Mouse (Mus musculus) MEL (cell line): ENCODE results near the gene Acoxl. TPM values are rescaled to one million over a fixed set of nuclear protein-coding genes. Genes with fewer than 3 reads are reported as not detected.

Source experiments
- DNase-seq: peaks from one replicate; pipeline ENCODE4 v3.0.0; 2011; ENCODE audit warnings: low read depth, low spot score
- H3K27ac ChIP-seq: 2 replicates; pipeline ENCODE4 v1.5.1; 2012; ENCODE audit warnings: low read depth, mild to moderate bottlenecking, control low read depth, low read length, moderate library complexity; ENCODE audit not compliant: control insufficient read depth
- H3K27me3 ChIP-seq, 2 experiments: fragments of 150-350 bp in 1 of 2; sonication (generic) in 1 of 2; 2 replicates each; pipeline ENCODE4 v1.6.1; 2012; ENCODE audit warnings: low read length in 2 of 2, mild to moderate bottlenecking in 2 of 2, improper control_type of control experiment in 1 of 2, moderate library complexity in 1 of 2; ENCODE audit not compliant: insufficient read depth in 2 of 2, control insufficient read depth in 1 of 2
- H3K36me3 ChIP-seq, 2 experiments: 2 replicates each; pipeline ENCODE4 v1.6.1; 2012 to 2014; ENCODE audit warnings: low read length in 2 of 2, improper control_type of control experiment in 1 of 2, inconsistent platforms in 1 of 2, mild to moderate bottlenecking in 1 of 2; ENCODE audit not compliant: insufficient read depth in 2 of 2, control insufficient read depth in 1 of 2
- H3K4me1 ChIP-seq, 2 experiments: fragments of 150-350 bp in 1 of 2; sonication (generic) in 1 of 2; 2 replicates each; pipeline ENCODE4 v1.6.1; 2012; ENCODE audit warnings: low read length in 2 of 2, improper control_type of control experiment in 1 of 2, mild to moderate bottlenecking in 1 of 2; ENCODE audit not compliant: insufficient read depth in 2 of 2, control insufficient read depth in 1 of 2
- H3K4me3 ChIP-seq, 2 experiments: fragments of 150-350 bp in 1 of 2; sonication (generic) in 1 of 2; 2 replicates each; pipeline ENCODE4 v1.5.1; 2012; ENCODE audit warnings: low read depth in 2 of 2, low read length in 2 of 2, mild to moderate bottlenecking in 2 of 2, moderate library complexity in 2 of 2, control low read depth in 1 of 2, improper control_type of control experiment in 1 of 2; ENCODE audit not compliant: control insufficient read depth in 1 of 2, insufficient read depth in 1 of 2
- H3K79me2 ChIP-seq: 2 replicates; pipeline ENCODE4 v1.6.1; 2012; ENCODE audit warnings: mild to moderate bottlenecking, low read length, moderate library complexity; ENCODE audit not compliant: control insufficient read depth, poor library complexity, insufficient read depth
- H3K9ac ChIP-seq: 2 replicates; pipeline ENCODE4 v1.6.1; 2012; ENCODE audit warnings: low read depth, mild to moderate bottlenecking, control low read depth, low read length, moderate library complexity; ENCODE audit not compliant: control insufficient read depth, poor library complexity, severe bottlenecking
- H3K9me3 ChIP-seq: fragments of 150-350 bp; sonication (generic); replicated peaks from 2 replicates; pipeline ENCODE4 v1.6.1; 2012; ENCODE audit warnings: mild to moderate bottlenecking, low read length, improper control_type of control experiment, moderate library complexity; ENCODE audit not compliant: insufficient read depth
- BHLHE40 ChIP-seq: IDR thresholded peaks from 2 replicates; pipeline ENCODE4 v1.6.1; 2012; ENCODE audit warnings: low read depth, mild to moderate bottlenecking, inconsistent platforms, low read length, improper control_type of control experiment, borderline replicate concordance
- CHD1 ChIP-seq: IDR thresholded peaks from 2 replicates; pipeline ENCODE4 v1.6.1; 2012; ENCODE audit warnings: low read depth, mild to moderate bottlenecking, inconsistent platforms, low read length, improper control_type of control experiment
- ETS1 ChIP-seq: IDR thresholded peaks from 2 replicates; pipeline ENCODE4 v1.6.1; 2012; ENCODE audit warnings: low read depth, mild to moderate bottlenecking, inconsistent platforms, low read length, improper control_type of control experiment, moderate library complexity
- GABPA ChIP-seq: IDR thresholded peaks from 2 replicates; pipeline ENCODE4 v1.6.1; 2012; ENCODE audit warnings: low read depth, mild to moderate bottlenecking, inconsistent platforms, low read length, improper control_type of control experiment, moderate library complexity
- GATA1 ChIP-seq: IDR thresholded peaks from 2 replicates; pipeline ENCODE4 v1.6.1; 2011; ENCODE audit warnings: low read depth, low read length, improper control_type of control experiment
- HCFC1 ChIP-seq: IDR thresholded peaks from 2 replicates; pipeline ENCODE4 v1.6.1; 2012; ENCODE audit warnings: low read depth, mild to moderate bottlenecking, inconsistent platforms, low read length, improper control_type of control experiment, moderate library complexity
- KAT2A ChIP-seq: conservative IDR thresholded peaks from 2 replicates; pipeline ENCODE4 v1.6.1; 2012; ENCODE audit warnings: low read depth, low read length, improper control_type of control experiment, inconsistent platforms
- MAX ChIP-seq: IDR thresholded peaks from 2 replicates; pipeline ENCODE4 v1.6.1; 2011; ENCODE audit warnings: low read length, improper control_type of control experiment
- MAZ ChIP-seq: IDR thresholded peaks from 2 replicates; pipeline ENCODE4 v1.6.1; 2012; ENCODE audit warnings: low read depth, mild to moderate bottlenecking, inconsistent platforms, low read length, improper control_type of control experiment
- MXI1 ChIP-seq: IDR thresholded peaks from 2 replicates; pipeline ENCODE4 v1.6.1; 2011; ENCODE audit warnings: mild to moderate bottlenecking, low read depth, low read length, improper control_type of control experiment
- MYB ChIP-seq: IDR thresholded peaks from 2 replicates; pipeline ENCODE4 v1.6.1; 2011; ENCODE audit warnings: mild to moderate bottlenecking, low read depth, low read length, improper control_type of control experiment
- MYC ChIP-seq: IDR thresholded peaks from 2 replicates; pipeline ENCODE4 v1.6.1; 2011; ENCODE audit warnings: low read depth, mild to moderate bottlenecking, low read length, improper control_type of control experiment, moderate library complexity
- NELFE ChIP-seq: IDR thresholded peaks from 2 replicates; pipeline ENCODE4 v1.6.1; 2011; ENCODE audit warnings: low read depth, low read length, improper control_type of control experiment
- NRF1 ChIP-seq: IDR thresholded peaks from 2 replicates; pipeline ENCODE4 v1.6.1; 2014; ENCODE audit warnings: low read depth, mild to moderate bottlenecking, inconsistent platforms, low read length, improper control_type of control experiment, moderate library complexity; ENCODE audit not compliant: poor library complexity, insufficient read depth, severe bottlenecking
- POLR2AphosphoS2 ChIP-seq: IDR thresholded peaks from 2 replicates; pipeline ENCODE4 v1.6.1; 2011; ENCODE audit warnings: low read length, improper control_type of control experiment
- RCOR1 ChIP-seq: IDR thresholded peaks from 2 replicates; pipeline ENCODE4 v1.6.1; 2012; ENCODE audit warnings: low read depth, mild to moderate bottlenecking, inconsistent platforms, low read length, improper control_type of control experiment
- SMC3 ChIP-seq: IDR thresholded peaks from 2 replicates; pipeline ENCODE4 v1.6.1; 2011; ENCODE audit warnings: low read depth, low read length, improper control_type of control experiment
- TCF12 ChIP-seq: IDR thresholded peaks from 2 replicates; pipeline ENCODE4 v1.6.1; 2014; ENCODE audit warnings: low read depth, mild to moderate bottlenecking, inconsistent platforms, low read length, improper control_type of control experiment, moderate library complexity
- UBTF ChIP-seq: IDR thresholded peaks from 2 replicates; pipeline ENCODE4 v1.6.1; 2012; ENCODE audit warnings: low read depth, mild to moderate bottlenecking, inconsistent platforms, low read length, improper control_type of control experiment, moderate library complexity, borderline replicate concordance; ENCODE audit not compliant: insufficient read depth
- USF2 ChIP-seq, 2 experiments: IDR thresholded peaks; 2 replicates each; pipeline ENCODE4 v1.6.1; 2011 to 2012; ENCODE audit warnings: improper control_type of control experiment in 2 of 2, low read length in 2 of 2, borderline replicate concordance in 1 of 2, inconsistent platforms in 1 of 2, low read depth in 1 of 2, mild to moderate bottlenecking in 1 of 2; ENCODE audit not compliant: insufficient read depth in 1 of 2
- ZC3H11A ChIP-seq: IDR thresholded peaks from 2 replicates; pipeline ENCODE4 v1.6.1; 2012; ENCODE audit warnings: low read depth, mild to moderate bottlenecking, inconsistent platforms, low read length, improper control_type of control experiment
- ZMIZ1 ChIP-seq: IDR thresholded peaks from 2 replicates; pipeline ENCODE4 v1.6.1; 2012; ENCODE audit warnings: low read depth, mild to moderate bottlenecking, inconsistent platforms, low read length, improper control_type of control experiment, moderate library complexity
- ZNF384 ChIP-seq: IDR thresholded peaks from 2 replicates; pipeline ENCODE4 v1.6.1; 2012; ENCODE audit warnings: low read depth, mild to moderate bottlenecking, inconsistent platforms, low read length, improper control_type of control experiment
- polyA plus RNA-seq, 2 experiments: library from polyadenylated mRNA; stranded (reverse) in 1 of 2; unstranded in 1 of 2; fragments of >175 nt in 1 of 2; fragments of >200 nt in 1 of 2; gene quantifications; 2 replicates each; pipeline versions ENCODE4 v1.2.1 to v1.2.4; 2012; ENCODE audit warnings: low replicate concordance in 2 of 2, low read depth in 1 of 2; ENCODE audit not compliant: insufficient read length in 2 of 2, insufficient read depth in 1 of 2, missing spikeins in 1 of 2
- total RNA-seq: library from RNA; depleted of rRNA; stranded (reverse); fragments of 300-350 nt; gene quantifications from 2 replicates; pipeline ENCODE4 v1.2.3, GENCODE M21; 2012

The Acoxl gene
- total and polyA plus RNA-seq, 3 experiments = 0.31 to 0.39 TPM; not detected in 1

DNA sequence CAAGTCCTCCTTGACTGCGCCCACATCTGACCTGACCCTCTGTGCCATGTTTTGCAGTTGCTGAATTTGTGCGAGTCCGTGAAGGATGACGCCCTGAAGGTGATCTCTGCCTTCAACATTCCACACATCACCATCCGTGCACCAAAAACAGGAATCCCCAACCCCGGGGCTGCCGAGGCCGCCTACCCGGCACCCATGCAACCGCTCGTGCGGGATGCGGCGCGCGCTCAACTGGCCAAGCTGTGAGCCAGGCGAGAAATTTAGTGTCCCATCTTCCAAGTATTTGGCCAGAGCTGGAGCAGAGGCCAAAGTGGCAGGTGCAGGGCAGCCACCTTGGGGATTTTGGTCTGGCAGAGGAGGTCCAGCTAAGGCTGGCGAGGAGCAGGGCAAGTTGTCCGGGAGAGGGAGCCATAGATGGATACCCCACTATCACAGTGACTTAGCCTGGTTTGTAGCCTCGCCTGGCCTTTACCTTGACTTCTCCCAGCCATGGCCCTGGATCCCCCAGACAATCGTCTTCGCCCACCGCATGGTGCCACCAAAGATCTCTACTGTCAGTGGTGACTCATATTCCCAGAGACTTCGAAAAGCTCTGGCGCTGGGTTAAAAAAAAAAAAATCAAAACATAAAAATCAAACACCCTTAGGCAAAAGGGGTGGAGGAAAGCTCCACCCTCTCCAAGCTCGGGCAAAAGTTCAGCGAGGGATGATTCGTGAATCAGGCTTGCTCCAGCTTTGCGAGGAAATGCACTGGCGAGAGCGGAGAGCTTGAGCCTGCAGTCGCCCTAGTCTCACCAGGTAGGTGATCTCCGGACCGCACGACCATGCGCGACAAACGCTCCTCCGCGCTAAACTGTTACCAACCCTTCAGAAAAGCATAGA lies 284.5 kb downstream of the Acoxl start:
- DNase-seq = no peak
- no peak for TF ChIP-seq MAX
- no peak for TF ChIP-seq HCFC1
- TF ChIP-seq ETS1 = no peak
- TF ChIP-seq MYC = no peak
- no peak for TF ChIP-seq CHD1
- TF ChIP-seq USF2 (IDR thresholded peaks at IDR 0.05; ENCODE audit: borderline replicate concordance in 1 of 2, insufficient read depth in 1 of 2, low read depth in 1 of 2, low read length in 2 of 2) = no peak
- no peak for TF ChIP-seq KAT2A
- no peak for TF ChIP-seq GABPA
- no peak for TF ChIP-seq MYB
- no peak for TF ChIP-seq MXI1
- no peak for TF ChIP-seq ZC3H11A
- TF ChIP-seq MAZ = no peak
- TF ChIP-seq ZMIZ1 = no peak
- no peak for TF ChIP-seq UBTF
- TF ChIP-seq NRF1 = no peak
- no peak for TF ChIP-seq BHLHE40
- TF ChIP-seq RCOR1 = no peak
- no peaks in the 10 kb centered on the region; a peak in 1 of 4 replicates for H3K36me3 ChIP-seq
- no peaks in the 10 kb centered on the region for H3K9me3 ChIP-seq
- H3K4me3 ChIP-seq = no peak overlapping the region
- H3K9ac ChIP-seq = no peak overlapping the region
- no peak overlapping the region for H3K27ac ChIP-seq
- no peaks in the 10 kb centered on the region for H3K79me2 ChIP-seq
- H3K27me3 ChIP-seq = no peaks in the 10 kb centered on the region
- H3K4me1 ChIP-seq = peaks cover 0 to 5% of the 10 kb centered on the region in 2 experiments; a peak in 1 of 4 replicates

DNA sequence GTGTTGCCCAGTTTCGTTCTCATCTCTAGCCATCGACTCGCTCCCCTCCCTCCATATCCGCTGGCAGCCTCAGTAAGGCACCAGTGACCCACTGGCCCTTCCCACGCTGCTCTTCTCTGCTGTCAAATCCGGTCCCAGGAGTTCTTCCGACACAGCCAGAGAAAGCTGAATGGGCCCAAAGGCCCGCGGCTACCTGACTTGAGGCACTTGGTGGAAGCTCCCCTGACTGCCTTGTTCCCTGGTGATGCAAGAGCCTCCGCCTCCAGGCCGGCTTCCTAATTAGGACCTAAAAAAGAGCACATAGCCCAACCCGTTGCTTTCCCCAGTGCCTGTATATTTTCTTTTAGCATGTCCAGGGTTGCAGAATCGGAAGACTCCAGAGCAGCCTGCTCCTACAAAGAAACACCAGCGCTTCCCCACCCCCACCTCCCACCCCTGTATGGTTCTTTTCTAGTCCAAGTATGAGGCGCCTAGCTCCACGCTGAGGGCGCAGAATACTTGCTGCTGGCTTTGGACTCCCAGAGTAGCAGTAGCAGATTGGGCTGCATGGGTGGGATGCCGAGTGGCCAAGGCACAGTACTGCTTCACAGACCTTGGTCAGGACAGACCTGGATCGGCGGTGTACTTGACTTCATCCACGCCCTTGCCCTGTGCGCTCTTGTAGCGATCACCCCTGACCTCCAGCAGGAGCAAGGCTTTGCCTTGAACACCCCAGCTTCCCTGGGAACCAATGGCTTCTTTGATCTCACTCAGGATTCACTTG lies 285.4 kb downstream of the Acoxl start:
- Histone ChIP-seq H3K4me1 (peaks cover 0 to 5% of the 10 kb centered on the region in 2 experiments; a peak in 1 of 4 replicates), H3K4me3 (no peak overlapping the region), H3K9ac (no peak overlapping the region), H3K27me3 (no peaks in the 10 kb centered on the region), H3K36me3 (no peaks in the 10 kb centered on the region; a peak in 1 of 4 replicates), H3K27ac (no peak overlapping the region), H3K9me3 (no peaks in the 10 kb centered on the region), H3K79me2 (no peaks in the 10 kb centered on the region)
- DNase-seq = no peak
- TF ChIP-seq SMC3 (no peak), TCF12 (no peak), ZMIZ1 (no peak), POLR2AphosphoS2 (no peak), ZC3H11A (no peak), GATA1 (no peak), MYC (no peak), NELFE (no peak), GABPA (no peak), ZNF384 (no peak), MAX (no peak)
